In genomic region chr15:79791502-79791901, GRCm38 (mm10) we compare ENCODE assay signal across 10 mouse cellular contexts. TPM values are rescaled to one million over a fixed set of nuclear protein-coding genes. Genes with fewer than 3 reads are reported as not detected.
DNase-seq lines count a peak whose midpoint lies in the region; ATAC-seq and TF ChIP-seq lines count a peak whose summit lies in the region.
"Had no signal": no experiment of that assay in that cellular context is flagged by ENCODE, and none has a peak within 500 bp of the region (broad histone marks: within the 10 kb centered on the region; RNA-seq: fewer than 3 reads in every experiment).

No protein-coding gene starts in this region.

- H3K27ac ChIP-seq in hindbrain, embryonic 11.5 days (ENCODE audit: low read depth, low read length), result no peak overlapping the region
- no peak overlapping the region for H3K27ac ChIP-seq in hindbrain, embryonic 12.5 days
- H3K27ac ChIP-seq in liver, adult 2 months (replicated peaks; ENCODE audit: insufficient read depth, low read depth, low read length), result no peak overlapping the region
- H3K27ac ChIP-seq in forebrain, embryonic 16.5 days (ENCODE audit: low read length), result no peak overlapping the region

- H3K36me3 ChIP-seq in hindbrain, embryonic 11.5 days (ENCODE audit: control insufficient read depth, insufficient read depth, low read length), result no peaks in the 10 kb centered on the region
- no peaks in the 10 kb centered on the region for H3K36me3 ChIP-seq in hindbrain, embryonic 12.5 days
- H3K36me3 ChIP-seq in liver, adult 2 months (ENCODE audit: control insufficient read depth, insufficient read depth, low read length), result no peaks in the 10 kb centered on the region
- H3K36me3 ChIP-seq in forebrain, embryonic 16.5 days (ENCODE audit: control insufficient read depth, insufficient read depth), result no peaks in the 10 kb centered on the region

- TF ChIP-seq POLR2A in liver, adult 2 months (IDR thresholded peaks at IDR 0.05; ENCODE audit: extremely low read depth, insufficient read depth, low read length), result no peak

- H3K9me3 ChIP-seq in hindbrain, embryonic 11.5 days (ENCODE audit: control insufficient read depth, low read length), result no peaks in the 10 kb centered on the region
- H3K9me3 ChIP-seq in hindbrain, embryonic 12.5 days (replicated peaks), result no peaks in the 10 kb centered on the region
- no peaks in the 10 kb centered on the region for H3K9me3 ChIP-seq in forebrain, embryonic 16.5 days (ENCODE audit: control insufficient read depth, low read length)

- peaks cover 6% of the 10 kb centered on the region for H3K4me1 ChIP-seq in hindbrain, embryonic 11.5 days (replicated peaks; ENCODE audit: control insufficient read depth, insufficient read depth, low read length)
- H3K4me1 ChIP-seq in hindbrain, embryonic 12.5 days, result peaks cover 19% of the 10 kb centered on the region
- no peaks in the 10 kb centered on the region for H3K4me1 ChIP-seq in liver, adult 2 months (ENCODE audit: control insufficient read depth, insufficient read depth, low read length)
- H3K4me1 ChIP-seq in forebrain, embryonic 16.5 days (replicated peaks; ENCODE audit: control insufficient read depth, insufficient read depth, low read length), result no peaks in the 10 kb centered on the region; the same call in 1 of the 2 replicates

- H3K4me3 ChIP-seq in hindbrain, embryonic 11.5 days (ENCODE audit: low read depth, low read length), result no peak overlapping the region
- no peak overlapping the region for H3K4me3 ChIP-seq in hindbrain, embryonic 12.5 days
- no peak overlapping the region for H3K4me3 ChIP-seq in liver, adult 2 months (ENCODE audit: insufficient read depth, low read depth, low read length)
- no peak overlapping the region for H3K4me3 ChIP-seq in forebrain, embryonic 16.5 days (replicated peaks; ENCODE audit: low read length)

- H3K4me2 ChIP-seq in hindbrain, embryonic 11.5 days (replicated peaks; ENCODE audit: low read depth, low read length), result no peak overlapping the region
- no peak overlapping the region for H3K4me2 ChIP-seq in hindbrain, embryonic 12.5 days (replicated peaks)
- no peak overlapping the region for H3K4me2 ChIP-seq in forebrain, embryonic 16.5 days (ENCODE audit: low read length)

- 3% methylated on average over 11 of the region's 12 CpGs for WGBS in hindbrain, embryonic 11.5 days
- WGBS in hindbrain, embryonic 12.5 days, result 3% methylated on average over 12 of the region's 12 CpGs
- 7% methylated on average over 12 of the region's 12 CpGs for WGBS in liver, adult 2 months
- 3% methylated on average over 12 of the region's 12 CpGs for WGBS in forebrain, embryonic 16.5 days

- H3K9ac ChIP-seq in hindbrain, embryonic 11.5 days (ENCODE audit: low read depth, low read length), result no peak overlapping the region
- no peak overlapping the region for H3K9ac ChIP-seq in hindbrain, embryonic 12.5 days
- H3K9ac ChIP-seq in liver, adult 2 months (ENCODE audit: low read depth, low read length), result no peak overlapping the region
- H3K9ac ChIP-seq in forebrain, embryonic 16.5 days (replicated peaks; ENCODE audit: low read depth, low read length), result no peak overlapping the region

- no peaks in the 10 kb centered on the region for H3K79me2 ChIP-seq in liver, adult 2 months (ENCODE audit: control insufficient read depth, insufficient read depth, low read length)

- peaks cover 2% of the 10 kb centered on the region; the same call in 1 of the 2 replicates for H3K27me3 ChIP-seq in hindbrain, embryonic 11.5 days (ENCODE audit: control insufficient read depth, insufficient read depth, low read length)
- peaks cover 28% of the 10 kb centered on the region for H3K27me3 ChIP-seq in hindbrain, embryonic 12.5 days
- H3K27me3 ChIP-seq in liver, adult 2 months (ENCODE audit: control insufficient read depth, insufficient read depth, low read length), result no peaks in the 10 kb centered on the region
- peaks cover 4% of the 10 kb centered on the region; the same call in 1 of the 2 replicates for H3K27me3 ChIP-seq in forebrain, embryonic 16.5 days (replicated peaks; ENCODE audit: control insufficient read depth, insufficient read depth, low read length)

- no peak for ATAC-seq in hindbrain, embryonic 11.5 days (ENCODE audit: low FRiP score)
- no peak for ATAC-seq in hindbrain, embryonic 12.5 days (ENCODE audit: low FRiP score)
- ATAC-seq in forebrain, embryonic 16.5 days, result no peak

- TF ChIP-seq CTCF in liver, adult 2 months (IDR thresholded peaks at IDR 0.05; ENCODE audit: low read depth, low read length), result peak; percentile 11; the same call in 1 of the 2 replicates

- DNase-seq in hindbrain, embryonic 11.5 days (ENCODE audit: low spot score), result peak; percentile 77
- DNase-seq in Muller cell, postnatal 12 days (ENCODE audit: inconsistent ontology term), result peak; percentile 43
- DNase-seq in embryo, embryonic 10 days (ENCODE audit: low spot score), result peak; percentile 86
- DNase-seq in liver, adult 2 months (ENCODE audit: extremely low read depth, low read depth, low spot score), result no peak
- peak; percentile 21 to 22 for DNase-seq in spleen, postnatal 36 days (ENCODE audit: low spot score in 2 of 2)
- DNase-seq in right cerebral cortex, postnatal 10 days (ENCODE audit: low spot score in 2 of 2), result no peak

RNA-seq across cellular contexts. Expression of gene Nptxr, which starts 13.1 kb away (rescaled TPM):
- polyA plus RNA-seq in hindbrain, embryonic 11.5 days (2014; fragmentation: Nextera tagmentation; extraction: Ambion mirVana), result 1.5 and 1.7 TPM in 2 replicates
- 13.1 TPM in 2 replicates for polyA plus RNA-seq in hindbrain, embryonic 12.5 days (2016; fragmentation: Nextera tagmentation; extraction: Ambion mirVana)
- 0.09 and 0.20 TPM in 2 replicates for total RNA-seq in liver, adult 2 months (2014; rRNA removed)
- 0.11 and 0.19 TPM in 2 replicates for polyA plus RNA-seq in liver, adult 2 months (2012; rRNA removed)
- 19.2 and 24.7 TPM in 2 replicates for polyA plus RNA-seq in forebrain, embryonic 16.5 days (2015; fragmentation: Nextera tagmentation; extraction: Ambion mirVana)

RNA-seq across cellular contexts. Expression of gene Dnal4, which starts 13.9 kb away (rescaled TPM):
- polyA plus RNA-seq in hindbrain, embryonic 11.5 days (2014; fragmentation: Nextera tagmentation; extraction: Ambion mirVana), result 61.8 and 71.9 TPM in 2 replicates
- polyA plus RNA-seq in hindbrain, embryonic 12.5 days (2016; fragmentation: Nextera tagmentation; extraction: Ambion mirVana), result 76.8 and 78.1 TPM in 2 replicates
- 4.5 and 6.2 TPM in 2 replicates for total RNA-seq in liver, adult 2 months (2014; rRNA removed)
- 14.2 and 14.9 TPM in 2 replicates for polyA plus RNA-seq in liver, adult 2 months (2012; rRNA removed)
- polyA plus RNA-seq in forebrain, embryonic 16.5 days (2015; fragmentation: Nextera tagmentation; extraction: Ambion mirVana), result 87.9 and 89.5 TPM in 2 replicates

RNA-seq across cellular contexts. Expression of gene Npcd, which starts 42.5 kb away (rescaled TPM):
- polyA plus RNA-seq in hindbrain, embryonic 11.5 days (2014; fragmentation: Nextera tagmentation; extraction: Ambion mirVana), result 0.26 TPM in 1 of 2 replicates, not detected in the other
- polyA plus RNA-seq in hindbrain, embryonic 12.5 days (2016; fragmentation: Nextera tagmentation; extraction: Ambion mirVana), result 0.61 TPM in 1 of 2 replicates, not detected in the other
- not detected in 2 replicates for total RNA-seq in liver, adult 2 months (2014; rRNA removed)
- 0.26 TPM in 1 of 2 replicates, not detected in the other for polyA plus RNA-seq in liver, adult 2 months (2012; rRNA removed)
- 1.4 TPM in 1 of 2 replicates, not detected in the other for polyA plus RNA-seq in forebrain, embryonic 16.5 days (2015; fragmentation: Nextera tagmentation; extraction: Ambion mirVana)
- polyA plus RNA-seq: liver, embryonic 16.5 days; testis, adult 2 months had no signal

RNA-seq across cellular contexts. Expression of gene Cbx6, which starts 43.0 kb away (rescaled TPM):
- polyA plus RNA-seq in hindbrain, embryonic 11.5 days (2014; fragmentation: Nextera tagmentation; extraction: Ambion mirVana), result 10.8 and 14.4 TPM in 2 replicates
- 34.7 and 38.0 TPM in 2 replicates for polyA plus RNA-seq in hindbrain, embryonic 12.5 days (2016; fragmentation: Nextera tagmentation; extraction: Ambion mirVana)
- 1.2 and 1.8 TPM in 2 replicates for total RNA-seq in liver, adult 2 months (2014; rRNA removed)
- 2.9 and 3.7 TPM in 2 replicates for polyA plus RNA-seq in liver, adult 2 months (2012; rRNA removed)
- polyA plus RNA-seq in forebrain, embryonic 16.5 days (2015; fragmentation: Nextera tagmentation; extraction: Ambion mirVana), result 49.3 and 53.2 TPM in 2 replicates

RNA-seq across cellular contexts. Expression of gene Sun2, which starts 49.2 kb away (rescaled TPM):
- polyA plus RNA-seq in hindbrain, embryonic 11.5 days (2014; fragmentation: Nextera tagmentation; extraction: Ambion mirVana), result 4.3 and 9.5 TPM in 2 replicates
- 8.0 and 8.2 TPM in 2 replicates for polyA plus RNA-seq in hindbrain, embryonic 12.5 days (2016; fragmentation: Nextera tagmentation; extraction: Ambion mirVana)
- total RNA-seq in liver, adult 2 months (2014; rRNA removed), result 33.9 and 45.8 TPM in 2 replicates
- 29.7 and 33.4 TPM in 2 replicates for polyA plus RNA-seq in liver, adult 2 months (2012; rRNA removed)
- polyA plus RNA-seq in forebrain, embryonic 16.5 days (2015; fragmentation: Nextera tagmentation; extraction: Ambion mirVana), result 8.9 and 9.9 TPM in 2 replicates

Comparison
In these comparisons a context has a peak if more than half of its experiments do, and no peak if none do; other contexts are left out.
1. DNase-seq: peak in hindbrain, embryonic 11.5 days (single experiment), Muller cell, postnatal 12 days (single experiment), embryo, embryonic 10 days (single experiment) and spleen, postnatal 36 days (2 of 2); none in liver, adult 2 months (single experiment) and right cerebral cortex, postnatal 10 days (0 of 2).